Mouse (Mus musculus) ES-CJ7 (cell line): ENCODE data around the gene Hoxd8.

Source experiments
- DNase-seq: peaks from one replicate; pipeline ENCODE4 v3.0.0; 2011; ENCODE audit warnings: low read depth, low spot score

Hoxd8 gene

GRCm38 (mm10) chr2:74749337-74750121, 45.1 kb downstream of the Hoxd8 start:
- DNase-seq, result peak; percentile 74

DNA sequence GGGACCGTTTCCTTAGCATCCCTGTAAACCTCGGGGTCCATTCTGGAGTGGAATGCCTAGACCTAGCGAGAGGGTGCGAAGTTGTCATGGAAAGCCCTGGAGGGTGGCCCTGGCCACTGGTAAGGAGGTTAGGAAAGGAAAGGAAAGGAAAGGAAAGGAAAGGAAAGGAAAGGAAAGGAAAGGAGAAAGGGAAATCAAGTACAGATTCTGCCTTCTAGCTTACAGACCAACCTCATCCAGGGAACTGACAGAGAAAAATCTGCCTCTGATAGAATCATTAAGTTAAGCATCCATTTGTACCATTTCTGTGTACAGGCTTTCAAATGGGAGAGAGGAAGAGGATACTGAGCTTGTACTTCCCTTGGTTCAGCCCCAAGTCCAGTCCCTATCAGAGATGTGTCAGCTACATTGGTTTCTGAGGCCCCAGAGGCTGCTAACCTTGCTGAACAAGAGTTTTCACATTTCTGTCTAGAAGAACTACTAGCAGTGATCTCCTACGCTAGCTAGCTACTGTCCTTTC, 46.4 kb downstream of the Hoxd8 start:
- no peak for DNase-seq

- no peak for DNase-seq
Observed at GRCm38 (mm10) chr2:74751861-74752260, 47.4 kb downstream of the Hoxd8 start.

GRCm38 (mm10) chr2:74752431-74753174, 48.2 kb downstream of the Hoxd8 start:
- no peak for DNase-seq

GRCm38 (mm10) chr2:74753175-74753523, 48.7 kb downstream of the Hoxd8 start:
- peak; percentile 17 for DNase-seq

DNA sequence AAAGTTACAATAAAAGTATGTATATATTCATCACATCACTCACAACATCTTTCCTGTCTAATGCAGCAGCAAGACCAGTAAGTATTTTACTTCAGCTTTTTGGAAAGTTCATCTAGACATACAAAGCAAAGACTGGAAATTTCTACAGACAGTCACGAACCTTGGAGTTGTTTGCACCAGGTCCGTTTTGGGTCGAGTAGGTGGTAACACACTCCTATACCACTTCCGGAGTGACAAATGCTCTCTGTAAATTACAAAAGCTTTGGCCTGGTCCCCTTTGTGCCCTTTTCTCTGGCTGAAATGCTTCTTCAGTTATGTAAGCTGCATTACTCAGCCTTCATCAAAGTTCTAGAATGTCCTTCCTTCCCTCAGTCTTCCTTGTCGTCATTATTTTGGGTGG, 49.3 kb downstream of the Hoxd8 start:
- no peak for DNase-seq
